Mouse (Mus musculus) liver, embryonic 14.5 days (tissue): ENCODE measurements around the gene Popdc3. TPM values are rescaled to one million over a fixed set of nuclear protein-coding genes. Genes with fewer than 3 reads are reported as not detected.

ENCODE experiments used
- ATAC-seq: fragments of 200-750 bp; cut with Nextera tagmentation; 2 replicates; pipeline ENCODE4 v1.8.0; 2017; ENCODE audit warnings: moderate number of reproducible peaks, mild to moderate bottlenecking, moderate library complexity; ENCODE audit not compliant: insufficient read depth
- DNase-seq, 3 experiments: peaks; one replicate each; pipeline ENCODE4 v3.0.0-alpha.2; 2012 to 2013; ENCODE audit warnings: low read depth in 3 of 3, low spot score in 3 of 3
- H3K27ac ChIP-seq: fragments of 300-500 bp; sonication (generic); 2 replicates; pipeline ENCODE4 v1.5.1; 2014; ENCODE audit warnings: moderate library complexity, mild to moderate bottlenecking, control low read depth, inconsistent platforms
- H3K27me3 ChIP-seq: fragments of 300-500 bp; sonication (generic); 2 replicates; pipeline ENCODE4 v1.6.1; 2014; ENCODE audit warnings: mild to moderate bottlenecking, low read length, moderate library complexity; ENCODE audit not compliant: control insufficient read depth, insufficient read depth
- H3K36me3 ChIP-seq: fragments of 300-500 bp; sonication (generic); replicated peaks from 2 replicates; pipeline ENCODE4 v1.6.1; 2014; ENCODE audit warnings: low read depth; ENCODE audit not compliant: control insufficient read depth, insufficient read depth
- H3K4me1 ChIP-seq, 2 experiments: fragments of 200-500 bp in 1 of 2; fragments of 300-500 bp in 1 of 2; sonication (generic) in 1 of 2; replicated peaks; 2 replicates each; pipeline ENCODE4 v1.6.1; 2012 to 2014; ENCODE audit warnings: antibody characterized with exemption in 1 of 2, inconsistent platforms in 1 of 2, low read length in 1 of 2; ENCODE audit not compliant: control insufficient read depth in 2 of 2, insufficient read depth in 2 of 2
- H3K4me2 ChIP-seq: fragments of 300-500 bp; sonication (generic); 2 replicates; pipeline ENCODE4 v1.6.1; 2014; ENCODE audit warnings: low read depth, mild to moderate bottlenecking, control low read depth, moderate library complexity
- H3K4me3 ChIP-seq, 2 experiments: fragments of 200-500 bp in 1 of 2; fragments of 300-500 bp in 1 of 2; sonication (generic) in 1 of 2; 2 replicates each; pipeline ENCODE4 v1.5.1; 2012 to 2014; ENCODE audit warnings: low read depth in 2 of 2, low read length in 2 of 2, mild to moderate bottlenecking in 2 of 2, control low read depth in 1 of 2, inconsistent platforms in 1 of 2, moderate library complexity in 1 of 2; ENCODE audit not compliant: insufficient read depth in 1 of 2
- H3K9ac ChIP-seq: fragments of 300-500 bp; sonication (generic); replicated peaks from 2 replicates; pipeline ENCODE4 v1.6.1; 2014; ENCODE audit warnings: mild to moderate bottlenecking, control low read depth, moderate library complexity
- H3K9me3 ChIP-seq: fragments of 300-500 bp; sonication (generic); 2 replicates; pipeline ENCODE4 v1.6.1; 2016; ENCODE audit warnings: low read length, mixed read lengths; ENCODE audit not compliant: control insufficient read depth
- CTCF ChIP-seq: IDR thresholded peaks from 2 replicates; pipeline ENCODE4 v1.5.1; 2016; ENCODE audit warnings: antibody characterized with exemption, low read depth, control low read depth
- EP300 ChIP-seq: IDR thresholded peaks from 2 replicates; pipeline ENCODE4 v1.6.1; 2016; ENCODE audit warnings: antibody characterized with exemption, low read depth
- WGBS: fragments of 180-500 bp; shearing (Covaris S2); extraction: QIAGEN DNeasy Blood & Tissue Kit; methylation state at CpG from one replicate; pipeline ENCODE4 v1.1.7; 2014; ENCODE audit not compliant: insufficient replicate concordance; 5-methylcytosine and 5-hydroxymethylcytosine counted together
- polyA plus RNA-seq, 2 experiments: library from polyadenylated mRNA; depleted of rRNA in 1 of 2; stranded (reverse) in 1 of 2; unstranded in 1 of 2; fragments of >200 nt; fragmentation: Nextera tagmentation in 1 of 2; extraction: Ambion mirVana in 1 of 2; gene quantifications; 2 replicates each; pipeline versions ENCODE4 v1.2.1 to v1.2.3; 2012 to 2014

Popdc3 gene
- polyA plus RNA-seq, 2 experiments, result 0.03 TPM; not detected in 1

GRCm38 (mm10) chr10:45311129-45311528, 133.2 kb downstream of the Popdc3 start:
- H3K9me3 ChIP-seq, result no peaks in the 10 kb centered on the region
- no peaks in the 10 kb centered on the region for H3K27me3 ChIP-seq
- TF ChIP-seq CTCF, result no peak
- TF ChIP-seq EP300, result no peak
- no peaks in the 10 kb centered on the region for H3K4me1 ChIP-seq
- WGBS, result 58% methylated on average over 5 of the region's 5 CpGs
- no peak overlapping the region for H3K4me3 ChIP-seq
- no peak for ATAC-seq
- no peaks in the 10 kb centered on the region for H3K36me3 ChIP-seq
- no peak overlapping the region for H3K4me2 ChIP-seq
- DNase-seq, result no peak
- H3K9ac ChIP-seq, result no peak overlapping the region
- no peak overlapping the region for H3K27ac ChIP-seq

- no peak overlapping the region for H3K27ac ChIP-seq
- no peaks in the 10 kb centered on the region for H3K27me3 ChIP-seq
- H3K4me3 ChIP-seq, result no peak overlapping the region
- no peaks in the 10 kb centered on the region for H3K9me3 ChIP-seq
- no peaks in the 10 kb centered on the region for H3K4me1 ChIP-seq
- no peak overlapping the region for H3K4me2 ChIP-seq
- no peak for ATAC-seq
- no peak overlapping the region for H3K9ac ChIP-seq
- DNase-seq, result no peak
- TF ChIP-seq CTCF (no peak), EP300 (no peak)
- WGBS, result 55% methylated on average over 7 of the region's 7 CpGs
- H3K36me3 ChIP-seq, result no peaks in the 10 kb centered on the region
Observed at GRCm38 (mm10) chr10:45311624-45312023, 133.7 kb downstream of the Popdc3 start.

- no peaks in the 10 kb centered on the region for H3K36me3 ChIP-seq
- no peak for DNase-seq
- no peak overlapping the region for H3K4me2 ChIP-seq
- H3K9ac ChIP-seq, result no peak overlapping the region
- no peak overlapping the region for H3K27ac ChIP-seq
- H3K4me1 ChIP-seq, result no peaks in the 10 kb centered on the region
- 74% methylated on average over 16 of the region's 16 CpGs for WGBS
- no peaks in the 10 kb centered on the region for H3K27me3 ChIP-seq
- ATAC-seq, result no peak
- no peak overlapping the region for H3K4me3 ChIP-seq
- no peak for TF ChIP-seq EP300
- no peak for TF ChIP-seq CTCF
- no peaks in the 10 kb centered on the region for H3K9me3 ChIP-seq
Observed at GRCm38 (mm10) chr10:45314865-45315264, 137.0 kb downstream of the Popdc3 start.

GRCm38 (mm10) chr10:45318922-45319321, 141.0 kb downstream of the Popdc3 start:
- Histone ChIP-seq H3K36me3 (no peaks in the 10 kb centered on the region), H3K27ac (no peak overlapping the region), H3K9ac (no peak overlapping the region), H3K9me3 (no peaks in the 10 kb centered on the region), H3K4me1 (no peaks in the 10 kb centered on the region), H3K27me3 (no peaks in the 10 kb centered on the region), H3K4me2 (no peak overlapping the region), H3K4me3 (no peak overlapping the region)
- 55% methylated on average over 5 of the region's 5 CpGs for WGBS
- ATAC-seq (no peak), DNase-seq (no peak)
- TF ChIP-seq CTCF (no peak), EP300 (no peak)

- Histone ChIP-seq H3K4me3 (no peak overlapping the region), H3K9ac (no peak overlapping the region), H3K9me3 (no peaks in the 10 kb centered on the region), H3K4me1 (no peaks in the 10 kb centered on the region), H3K4me2 (no peak overlapping the region), H3K27me3 (no peaks in the 10 kb centered on the region), H3K27ac (no peak overlapping the region), H3K36me3 (no peaks in the 10 kb centered on the region)
- ATAC-seq (no peak), DNase-seq (no peak)
- TF ChIP-seq EP300, result no peak
- no peak for TF ChIP-seq CTCF
- 64% methylated on average over 3 of the region's 3 CpGs for WGBS
Observed at GRCm38 (mm10) chr10:45320296-45320695, 142.4 kb downstream of the Popdc3 start.
